Mouse (Mus musculus) hindbrain, embryonic 14.5 days (tissue): ENCODE data around the gene Fry. TPM values are rescaled to one million over a fixed set of nuclear protein-coding genes. Genes with fewer than 3 reads are reported as not detected.

Experiments used
- ATAC-seq: fragments of 200-750 bp; cut with Nextera tagmentation; 2 replicates; pipeline ENCODE4 v1.8.0; 2017; ENCODE audit warnings: moderate number of reproducible peaks, mild to moderate bottlenecking, moderate TSS enrichment, moderate library complexity; ENCODE audit not compliant: low FRiP score
- DNase-seq: peaks from one replicate; pipeline ENCODE4 v3.0.0-alpha.2; 2015; ENCODE audit warnings: low spot score
- H3K27ac ChIP-seq: fragments of 300-500 bp; sonication (generic); 2 replicates; pipeline ENCODE4 v1.5.1; 2014; ENCODE audit warnings: mild to moderate bottlenecking, moderate library complexity
- H3K27me3 ChIP-seq: fragments of 300-500 bp; sonication (generic); 2 replicates; pipeline ENCODE4 v1.6.1; 2014; ENCODE audit warnings: mild to moderate bottlenecking, low read length, mixed read lengths; ENCODE audit not compliant: control insufficient read depth, insufficient read depth
- H3K36me3 ChIP-seq: fragments of 300-500 bp; sonication (generic); replicated peaks from 2 replicates; pipeline ENCODE4 v1.6.1; 2014; ENCODE audit not compliant: control insufficient read depth, insufficient read depth
- H3K4me1 ChIP-seq: fragments of 300-500 bp; sonication (generic); replicated peaks from 2 replicates; pipeline ENCODE4 v1.6.1; 2014; ENCODE audit warnings: antibody characterized with exemption, low read length, mixed read lengths; ENCODE audit not compliant: control insufficient read depth, insufficient read depth
- H3K4me2 ChIP-seq: fragments of 300-500 bp; sonication (generic); replicated peaks from 2 replicates; pipeline ENCODE4 v1.6.1; 2014; ENCODE audit warnings: mild to moderate bottlenecking, moderate library complexity
- H3K4me3 ChIP-seq: fragments of 300-500 bp; sonication (generic); replicated peaks from 2 replicates; pipeline ENCODE4 v1.5.1; 2014; ENCODE audit warnings: mild to moderate bottlenecking, low read length
- H3K9ac ChIP-seq: fragments of 300-500 bp; sonication (generic); 2 replicates; pipeline ENCODE4 v1.6.1; 2014
- H3K9me3 ChIP-seq: fragments of 300-500 bp; sonication (generic); 2 replicates; pipeline ENCODE4 v1.6.1; 2016; ENCODE audit warnings: low read length; ENCODE audit not compliant: control insufficient read depth
- WGBS: fragments of 180-500 bp; shearing (Covaris S2); extraction: QIAGEN DNeasy Blood & Tissue Kit; methylation state at CpG from one replicate; pipeline ENCODE4 v1.1.7; 2014; 5-methylcytosine and 5-hydroxymethylcytosine counted together
- polyA plus RNA-seq: library from polyadenylated mRNA; unstranded; fragments of >200 nt; fragmentation: Nextera tagmentation; extraction: Ambion mirVana; gene quantifications from 2 replicates; pipeline ENCODE4 v1.2.1, GENCODE M21; 2014

Fry gene
- polyA plus RNA-seq, 1 experiment from 2014 or later, result 66.7 TPM

DNA sequence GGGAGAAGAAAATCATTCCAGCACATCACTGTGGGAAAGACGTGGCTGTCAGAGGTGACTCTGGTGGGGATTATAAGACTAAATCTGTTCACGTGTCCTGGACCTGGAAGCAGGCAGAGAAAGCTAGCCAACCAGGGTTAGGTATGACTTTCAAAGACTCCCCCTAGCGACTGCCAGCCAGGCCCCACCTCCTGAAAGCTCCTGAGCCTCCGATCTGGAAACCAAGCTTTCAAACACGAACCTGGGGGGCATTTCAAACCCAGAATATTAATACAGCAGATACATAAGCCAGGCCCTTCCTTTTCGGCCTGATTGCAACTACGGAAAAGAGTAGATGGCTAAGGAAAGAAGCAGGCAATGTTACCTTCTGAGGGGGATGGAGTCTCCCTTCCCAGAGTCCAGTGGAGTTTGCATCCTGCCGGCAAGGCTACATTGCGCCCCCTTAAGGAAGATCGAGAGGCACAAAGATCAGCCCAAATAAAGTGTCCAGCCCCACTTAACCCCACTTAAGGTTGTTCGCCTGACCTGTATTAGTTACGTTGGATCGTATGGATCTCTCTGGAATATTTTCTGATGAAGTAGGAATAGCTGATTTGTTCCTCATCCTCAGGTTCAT, 284.5 kb downstream of the Fry start:
- no peak overlapping the region for H3K9ac ChIP-seq
- DNase-seq (no peak), ATAC-seq (no peak)
- no peaks in the 10 kb centered on the region for H3K27me3 ChIP-seq
- 24% methylated on average over 13 of the region's 13 CpGs for WGBS
- H3K9me3 ChIP-seq, result no peaks in the 10 kb centered on the region
- no peaks in the 10 kb centered on the region for H3K4me1 ChIP-seq
- no peak overlapping the region for H3K4me2 ChIP-seq
- no peak overlapping the region for H3K27ac ChIP-seq
- no peak overlapping the region for H3K4me3 ChIP-seq
- peaks cover 92% of the 10 kb centered on the region for H3K36me3 ChIP-seq

DNA sequence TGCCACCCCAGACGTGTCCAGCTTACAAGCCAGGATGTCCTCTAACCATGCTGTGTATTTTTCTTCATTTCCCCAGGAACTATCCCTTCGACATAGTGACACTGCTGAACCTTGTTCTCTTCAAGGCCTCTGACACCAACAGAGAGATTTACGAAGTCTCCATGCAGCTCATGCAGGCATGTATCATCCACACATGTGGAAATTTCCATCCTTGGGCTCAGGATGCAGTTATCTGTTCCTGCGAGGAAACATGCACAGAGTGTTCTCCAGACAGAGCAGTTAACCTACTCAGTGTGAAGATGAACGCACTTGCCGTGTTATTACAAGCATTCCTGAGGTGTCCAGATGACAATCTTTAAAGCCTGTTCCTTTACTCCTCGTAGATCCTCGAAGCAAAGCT, 286.4 kb downstream of the Fry start:
- Histone ChIP-seq H3K4me3 (no peak overlapping the region), H3K36me3 (peaks cover 74% of the 10 kb centered on the region), H3K9ac (no peak overlapping the region), H3K9me3 (no peaks in the 10 kb centered on the region), H3K27ac (no peak overlapping the region), H3K4me1 (no peaks in the 10 kb centered on the region), H3K4me2 (no peak overlapping the region), H3K27me3 (no peaks in the 10 kb centered on the region)
- WGBS, result 82% methylated on average over 8 of the region's 8 CpGs
- ATAC-seq (no peak), DNase-seq (no peak)

GRCm38 (mm10) chr5:150408979-150409378, 290.5 kb downstream of the Fry start:
- H3K27ac ChIP-seq, result no peak overlapping the region
- 79% methylated on average over 8 of the region's 8 CpGs for WGBS
- H3K4me1 ChIP-seq, result no peaks in the 10 kb centered on the region
- H3K9me3 ChIP-seq, result no peaks in the 10 kb centered on the region
- H3K4me2 ChIP-seq, result no peak overlapping the region
- H3K9ac ChIP-seq, result no peak overlapping the region
- no peaks in the 10 kb centered on the region for H3K27me3 ChIP-seq
- DNase-seq (no peak), ATAC-seq (no peak)
- H3K4me3 ChIP-seq, result no peak overlapping the region
- peaks cover 57% of the 10 kb centered on the region for H3K36me3 ChIP-seq

- Histone ChIP-seq H3K9ac (no peak overlapping the region), H3K9me3 (peaks cover 1% of the 10 kb centered on the region; the same call in 1 of the 2 replicates), H3K4me3 (no peak overlapping the region), H3K27ac (no peak overlapping the region), H3K4me1 (no peaks in the 10 kb centered on the region), H3K36me3 (peaks cover 56% of the 10 kb centered on the region), H3K4me2 (no peak overlapping the region), H3K27me3 (no peaks in the 10 kb centered on the region)
- DNase-seq (no peak), ATAC-seq (no peak)
- WGBS, result 73% methylated on average over 15 of the region's 15 CpGs
Observed at GRCm38 (mm10) chr5:150409451-150410045, 291.1 kb downstream of the Fry start.

DNA sequence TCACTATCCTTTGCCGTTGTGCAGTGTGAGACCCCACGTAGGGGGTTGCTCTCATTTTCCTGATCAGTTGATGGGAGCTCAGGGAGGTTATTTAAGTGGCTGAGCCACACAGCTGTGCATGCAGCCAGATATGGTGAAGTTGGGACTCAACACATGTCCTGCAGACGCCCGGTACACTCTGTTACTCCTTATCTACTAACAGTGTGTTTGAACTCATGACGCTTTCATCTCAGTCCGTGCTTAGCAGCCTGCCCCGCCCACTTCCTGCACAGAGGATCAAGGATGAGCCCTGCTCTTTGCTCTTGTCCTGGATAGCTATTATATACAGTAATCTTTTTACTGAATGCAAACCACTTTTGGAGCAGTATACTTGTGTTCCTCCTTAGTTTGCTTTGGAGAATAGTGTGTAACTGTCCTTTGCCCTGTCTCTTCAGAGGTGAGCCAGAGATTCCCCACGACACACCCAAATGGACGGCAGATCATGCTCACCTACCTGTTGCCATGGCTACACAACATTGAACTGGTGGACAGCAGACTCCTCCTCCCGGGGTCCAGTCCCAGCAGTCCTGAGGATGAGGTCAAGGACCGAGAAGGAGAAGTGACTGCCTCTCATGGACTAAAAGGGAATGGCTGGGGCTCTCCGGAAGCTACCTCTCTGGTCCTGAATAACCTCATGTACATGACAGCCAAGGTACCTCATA, 294.5 kb downstream of the Fry start:
- ATAC-seq (no peak), DNase-seq (no peak)
- Histone ChIP-seq H3K9me3 (peaks cover 10% of the 10 kb centered on the region), H3K4me3 (no peak overlapping the region), H3K27me3 (no peaks in the 10 kb centered on the region), H3K4me2 (no peak overlapping the region), H3K4me1 (no peaks in the 10 kb centered on the region), H3K36me3 (peaks cover 60% of the 10 kb centered on the region), H3K9ac (no peak overlapping the region), H3K27ac (no peak overlapping the region)
- WGBS, result 87% methylated on average over 12 of the region's 12 CpGs

DNA sequence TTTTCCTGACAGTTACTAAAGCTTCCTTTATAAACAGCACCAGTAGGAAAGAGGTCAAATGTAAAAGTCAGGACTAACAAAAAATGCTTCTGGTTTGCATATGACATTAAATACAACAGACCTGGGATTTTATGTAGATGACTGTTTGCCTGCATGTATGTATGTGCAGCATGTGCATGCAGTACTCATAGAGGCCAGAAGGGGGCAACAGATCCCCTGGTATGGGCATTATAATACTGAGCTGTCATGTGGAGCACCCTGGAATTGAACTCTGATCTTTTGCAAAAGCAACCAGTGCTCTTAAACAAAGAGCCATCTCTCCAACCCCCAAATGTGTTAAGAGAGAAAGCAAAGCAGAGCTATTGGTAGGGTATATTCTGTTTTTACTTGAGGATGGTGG, 296.4 kb downstream of the Fry start:
- ATAC-seq (no peak), DNase-seq (no peak)
- Histone ChIP-seq H3K27me3 (no peaks in the 10 kb centered on the region), H3K4me2 (no peak overlapping the region), H3K9me3 (peaks cover 10% of the 10 kb centered on the region), H3K27ac (no peak overlapping the region), H3K9ac (no peak overlapping the region), H3K4me1 (no peaks in the 10 kb centered on the region), H3K36me3 (peaks cover 76% of the 10 kb centered on the region), H3K4me3 (no peak overlapping the region)

- Histone ChIP-seq H3K27me3 (no peaks in the 10 kb centered on the region), H3K36me3 (peaks cover 90% of the 10 kb centered on the region), H3K9ac (no peak overlapping the region), H3K4me1 (no peaks in the 10 kb centered on the region), H3K27ac (no peak overlapping the region), H3K9me3 (peaks cover 10% of the 10 kb centered on the region), H3K4me2 (no peak overlapping the region), H3K4me3 (no peak overlapping the region)
- ATAC-seq (no peak), DNase-seq (no peak)
- 100% methylated on average over 2 of the region's 2 CpGs for WGBS
Observed at GRCm38 (mm10) chr5:150417223-150417622, 298.8 kb downstream of the Fry start.

DNA sequence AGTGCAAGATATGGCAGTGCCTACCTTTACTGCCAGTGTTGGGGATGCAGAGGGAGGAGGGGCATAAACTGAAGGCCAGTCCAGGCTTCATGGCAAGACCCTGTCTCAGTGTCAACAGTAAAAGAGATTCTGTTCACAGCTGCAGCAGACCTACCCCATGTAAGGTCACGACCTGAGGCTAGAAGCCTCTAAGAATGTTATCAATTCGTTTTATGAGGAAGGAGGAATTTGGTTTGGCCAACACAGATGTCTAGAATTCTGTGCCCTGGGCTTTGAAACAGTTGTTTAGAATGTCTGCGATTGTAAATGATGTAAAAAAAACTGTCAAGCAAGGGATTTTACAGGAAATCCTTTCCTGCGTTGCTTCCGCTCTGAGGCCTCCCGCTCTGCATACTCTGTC, 299.6 kb downstream of the Fry start:
- H3K27me3 ChIP-seq, result no peaks in the 10 kb centered on the region
- 73% methylated on average over 6 of the region's 6 CpGs for WGBS

GRCm38 (mm10) chr5:150425038-150425437, 306.6 kb downstream of the Fry start:
- Histone ChIP-seq H3K27ac (no peak overlapping the region), H3K36me3 (peaks cover 98% of the 10 kb centered on the region), H3K27me3 (no peaks in the 10 kb centered on the region), H3K4me1 (no peaks in the 10 kb centered on the region), H3K4me3 (no peak overlapping the region), H3K4me2 (no peak overlapping the region), H3K9me3 (no peaks in the 10 kb centered on the region), H3K9ac (no peak overlapping the region)
- no peak for DNase-seq
- WGBS, result 71% methylated on average over 5 of the region's 5 CpGs
- ATAC-seq, result no peak

More for the DNA sequence above, 299.6 kb downstream of the Fry start:
- no peak overlapping the region for H3K9ac ChIP-seq
- ATAC-seq (no peak), DNase-seq (no peak)
- H3K4me1 ChIP-seq, result no peaks in the 10 kb centered on the region
- peaks cover 10% of the 10 kb centered on the region for H3K9me3 ChIP-seq
- H3K27ac ChIP-seq, result no peak overlapping the region
- peaks cover 92% of the 10 kb centered on the region for H3K36me3 ChIP-seq
- no peak overlapping the region for H3K4me2 ChIP-seq
- H3K4me3 ChIP-seq, result no peak overlapping the region
